Mouse (Mus musculus): ENCODE results near the gene Ssbp2.

Gene Ssbp2

DNA sequence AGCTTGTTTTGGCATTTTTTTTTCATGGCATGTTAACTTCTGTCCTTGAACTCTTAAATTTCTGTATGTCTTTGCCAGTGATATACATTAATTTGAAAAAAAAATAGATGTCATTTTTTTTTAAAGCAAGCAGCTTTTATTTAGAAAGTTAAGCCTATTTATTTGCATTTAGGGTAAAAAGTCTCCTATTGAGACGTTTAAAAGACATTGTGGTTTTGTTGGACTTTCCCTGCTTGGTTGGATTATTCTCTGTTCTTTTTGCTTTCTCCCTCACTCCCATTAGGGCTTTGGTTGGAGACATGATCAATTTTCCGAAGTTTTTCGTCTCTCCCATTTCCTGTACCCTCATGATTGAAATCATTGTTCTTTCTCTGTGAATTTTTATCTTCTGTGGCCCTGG is 265.0 kb downstream of the Ssbp2 start:
- no peak for DNase-seq (ENCODE audit: low spot score in 2 of 2)

GRCm38 (mm10) chr13:91727899-91728298 is 267.8 kb downstream of the Ssbp2 start:
- DNase-seq (ENCODE audit: low spot score in 2 of 2): no peak

DNA sequence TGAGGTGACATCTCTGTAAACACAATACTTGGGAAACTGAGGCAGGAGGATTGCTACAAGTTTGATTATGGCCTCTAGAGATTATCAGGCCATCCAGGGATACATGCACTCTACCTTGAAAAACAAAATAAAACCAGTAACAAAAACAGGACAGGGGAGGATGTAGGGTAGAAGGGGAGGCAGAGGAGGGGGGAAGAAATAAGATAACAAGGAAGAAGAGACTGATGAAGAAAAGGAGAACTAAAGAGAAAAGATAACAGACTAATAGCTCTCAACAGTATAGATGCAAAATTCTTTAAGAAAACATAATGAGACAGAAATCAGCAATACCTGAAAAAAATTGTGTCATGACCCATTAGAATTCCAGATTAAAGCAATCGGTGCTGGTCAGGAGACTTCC is 277.1 kb downstream of the Ssbp2 start:
- no peak for DNase-seq (ENCODE audit: low spot score in 2 of 2)

DNA sequence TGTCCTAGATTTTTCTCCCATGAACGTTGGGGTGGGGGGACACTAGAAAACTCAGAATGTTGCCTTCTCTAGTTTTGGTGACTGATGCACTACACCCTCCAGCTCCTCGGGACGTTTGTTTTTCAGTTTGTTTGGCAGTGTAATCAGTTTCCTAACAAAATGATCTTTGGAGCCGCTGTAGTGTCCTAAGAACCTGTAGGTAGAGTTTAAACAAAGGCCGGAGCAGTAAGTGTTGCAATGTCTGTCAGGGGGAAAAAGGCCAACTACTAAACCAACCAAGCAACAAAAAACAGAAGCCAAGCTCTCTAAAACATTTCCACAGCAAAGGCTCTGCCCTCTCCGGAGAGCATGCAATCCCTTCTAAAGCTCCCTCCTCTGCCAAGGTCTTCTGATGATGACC is 280.8 kb downstream of the Ssbp2 start:
- DNase-seq (ENCODE audit: low spot score in 2 of 2): no peak

DNA sequence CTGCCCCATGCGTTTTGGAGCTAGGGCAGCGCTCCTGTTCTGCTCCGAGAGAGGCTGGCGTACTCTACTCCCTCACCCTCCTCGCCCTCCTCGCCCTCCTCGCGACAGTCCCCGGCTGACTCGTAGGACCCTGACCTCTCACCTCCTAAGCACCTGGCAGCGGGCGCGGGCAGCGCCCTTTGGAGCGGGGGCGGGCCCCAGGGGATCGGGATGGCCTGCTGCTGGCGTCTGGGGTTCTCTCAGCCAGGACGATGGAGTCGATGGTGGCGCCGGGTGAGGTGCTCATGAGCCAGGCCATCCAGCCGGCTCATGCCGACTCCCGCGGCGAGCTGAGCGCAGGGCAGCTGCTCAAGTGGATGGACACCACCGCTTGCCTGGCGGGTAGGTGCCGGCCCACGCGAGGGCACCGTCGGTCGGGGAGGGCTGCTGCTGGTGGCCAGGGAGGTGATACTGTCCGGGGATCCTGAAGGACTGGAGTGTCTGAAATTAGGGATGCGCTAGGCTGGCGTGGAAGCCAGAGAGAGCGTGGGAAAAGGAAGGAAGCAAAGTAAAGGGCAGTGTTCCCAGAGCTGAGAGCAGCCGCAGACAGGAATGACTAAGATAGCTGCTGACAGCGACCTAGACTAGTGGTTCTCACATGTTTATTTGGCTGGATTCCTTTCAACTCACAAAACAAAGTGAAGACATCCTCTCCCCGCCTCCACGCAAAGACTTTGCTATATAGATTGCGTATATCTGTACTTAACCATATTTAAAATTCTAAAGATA is 281.4 kb downstream of the Ssbp2 start, which contains the start of gene Acot12:
Gene Acot12, plus strand, starts transcription at position 233 of the 768 bp plus-strand sequence.
- DNase-seq (ENCODE audit: low spot score in 2 of 2): no peak

DNA sequence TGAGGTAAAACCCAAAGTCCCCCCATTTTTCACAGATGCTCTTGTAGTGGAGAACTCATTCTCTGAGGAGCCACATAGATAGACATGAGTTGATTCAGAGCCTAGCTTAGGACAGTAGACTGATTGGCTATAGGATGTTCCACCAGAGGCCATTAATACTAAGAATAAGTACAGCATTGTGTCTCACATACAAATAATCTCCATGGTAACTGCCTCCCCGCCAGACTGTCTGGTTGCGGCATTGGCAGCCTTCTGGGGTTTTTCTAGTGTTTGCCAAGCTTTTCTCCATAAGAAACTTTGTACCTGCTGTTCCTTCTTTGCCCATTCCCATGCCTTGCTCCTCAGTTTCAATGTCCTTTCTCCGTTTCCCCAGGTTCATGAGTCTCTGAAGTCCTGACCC is 283.1 kb downstream of the Ssbp2 start:
- DNase-seq (ENCODE audit: low spot score in 2 of 2): no peak

GRCm38 (mm10) chr13:91746470-91746869 is 286.4 kb downstream of the Ssbp2 start:
- no peak for DNase-seq (ENCODE audit: low spot score in 2 of 2)

GRCm38 (mm10) chr13:91748401-91748800 is 288.3 kb downstream of the Ssbp2 start:
- no peak for DNase-seq (ENCODE audit: low spot score in 2 of 2)

DNA sequence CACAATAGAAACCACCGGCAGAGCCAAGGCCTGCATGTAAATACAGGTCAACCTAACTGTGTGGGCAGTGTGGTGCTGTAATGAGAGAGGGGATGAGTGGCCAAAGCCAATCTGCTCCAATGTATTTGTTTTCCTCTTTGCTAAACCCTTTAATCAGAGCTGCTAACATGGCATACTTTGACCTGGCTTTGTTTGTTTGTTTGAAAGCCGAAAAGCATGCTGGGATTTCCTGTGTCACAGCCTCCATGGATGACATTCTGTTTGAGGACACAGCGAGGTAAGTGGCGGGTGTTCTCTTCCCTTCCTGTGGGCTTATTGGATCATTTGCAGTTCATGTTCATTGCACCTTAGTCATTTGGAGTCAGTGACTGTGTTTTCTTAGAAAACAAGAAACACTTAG is 289.9 kb downstream of the Ssbp2 start:
- DNase-seq (ENCODE audit: low spot score in 2 of 2): no peak
